Mouse (Mus musculus) cerebellum, adult 2 months (tissue): ENCODE results near the gene Gtdc1.

Source experiments
- CTCF ChIP-seq: fragments of 200-500 bp; IDR thresholded peaks from 2 replicates; pipeline ENCODE4 v1.5.1; 2011; ENCODE audit warnings: low read depth, mild to moderate bottlenecking, control low read depth, low read length, moderate library complexity, borderline replicate concordance; ENCODE audit not compliant: insufficient read depth
- POLR2A ChIP-seq: fragments of 200-500 bp; IDR thresholded peaks from 2 replicates; pipeline ENCODE4 v1.6.1; 2011; ENCODE audit warnings: low read length, control low read depth, borderline replicate concordance; ENCODE audit not compliant: insufficient read depth

DNA sequence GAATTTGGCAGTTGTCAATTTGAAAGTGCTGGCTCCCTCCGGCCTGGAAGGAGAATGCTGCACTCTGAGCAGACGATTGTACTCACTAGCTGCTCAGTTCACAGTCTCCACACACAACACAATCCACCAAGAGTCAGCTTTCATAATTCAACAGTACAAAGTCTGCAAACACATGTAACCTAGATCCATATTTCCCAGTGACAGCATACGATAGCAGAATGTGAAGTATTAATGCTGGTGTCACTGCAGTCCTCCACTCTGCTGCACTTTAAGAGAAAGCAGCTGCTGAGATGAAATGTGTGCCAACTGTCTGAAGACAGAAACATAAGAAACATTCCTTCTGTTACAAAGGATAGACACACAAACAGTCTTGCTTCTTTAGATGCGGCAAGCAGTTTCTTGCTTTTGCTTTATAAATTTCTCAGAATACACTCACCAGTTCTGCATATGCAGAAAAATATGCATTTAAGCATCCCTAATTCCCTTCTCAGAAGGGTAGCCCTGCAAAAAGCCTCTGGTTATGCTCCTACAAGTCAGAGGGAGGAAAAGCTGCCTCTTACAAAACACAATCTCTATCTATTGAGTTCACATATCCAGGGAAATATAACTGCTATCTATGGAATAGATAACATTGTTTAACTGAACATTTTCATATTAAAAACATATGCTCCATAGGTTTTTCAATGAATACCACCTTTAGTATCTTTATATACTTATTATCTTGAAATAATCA lies 221.4 kb downstream of the Gtdc1 start:
- TF ChIP-seq CTCF (no peak), POLR2A (no peak)
